Mouse (Mus musculus): ENCODE measurements around the gene Clic4. TPM values are rescaled to one million over a fixed set of nuclear protein-coding genes. Genes with fewer than 3 reads are reported as not detected.

Gene Clic4
- polyA plus RNA-seq, 1 experiment from 2014 or later: 194 TPM

- WGBS: 73% methylated on average over 4 of the region's 4 CpGs
- ATAC-seq (ENCODE audit: low FRiP score, low read depth): no peak
- Histone ChIP-seq H3K9ac (replicated peaks) (no peak overlapping the region), H3K27ac (replicated peaks) (no peak overlapping the region), H3K4me2 (replicated peaks) (no peak overlapping the region), H3K36me3 (no peaks in the 10 kb centered on the region), H3K27me3 (no peaks in the 10 kb centered on the region; the same call in 1 of the 2 replicates), H3K4me3 (no peak overlapping the region), H3K9me3 (no peaks in the 10 kb centered on the region), H3K4me1 (peaks cover 7% of the 10 kb centered on the region)
Measured at GRCm38 (mm10) chr4:135306533-135306932, 33.9 kb upstream of the Clic4 start.

GRCm38 (mm10) chr4:135302261-135302660, 29.6 kb upstream of the Clic4 start:
- no peak for ATAC-seq (ENCODE audit: low FRiP score, low read depth)
- Histone ChIP-seq H3K4me1 (peaks cover 9% of the 10 kb centered on the region), H3K9ac (replicated peaks) (no peak overlapping the region), H3K36me3 (no peaks in the 10 kb centered on the region), H3K4me3 (no peak overlapping the region), H3K4me2 (replicated peaks) (no peak overlapping the region), H3K9me3 (no peaks in the 10 kb centered on the region), H3K27ac (replicated peaks) (no peak overlapping the region), H3K27me3 (no peaks in the 10 kb centered on the region)
- WGBS: 88% methylated on average over 10 of the region's 10 CpGs

- H3K4me2 ChIP-seq (replicated peaks): no peak overlapping the region
- WGBS: 81% methylated on average over 3 of the region's 3 CpGs
- peaks cover 5% of the 10 kb centered on the region; the same call in 1 of the 2 replicates for H3K4me1 ChIP-seq
- H3K27me3 ChIP-seq: no peaks in the 10 kb centered on the region
- ATAC-seq (ENCODE audit: low FRiP score, low read depth): no peak
- H3K9ac ChIP-seq (replicated peaks): no peak overlapping the region
- H3K9me3 ChIP-seq: no peaks in the 10 kb centered on the region
- H3K4me3 ChIP-seq: no peak overlapping the region
- no peaks in the 10 kb centered on the region for H3K36me3 ChIP-seq
- H3K27ac ChIP-seq (replicated peaks): no peak overlapping the region
Measured at GRCm38 (mm10) chr4:135301166-135301565, 28.6 kb upstream of the Clic4 start.

GRCm38 (mm10) chr4:135300248-135301041, 27.8 kb upstream of the Clic4 start:
- H3K36me3 ChIP-seq: no peaks in the 10 kb centered on the region
- no peaks in the 10 kb centered on the region for H3K27me3 ChIP-seq
- WGBS: 92% methylated on average over 26 of the region's 26 CpGs
- ATAC-seq (ENCODE audit: low FRiP score, low read depth): no peak
- H3K4me2 ChIP-seq (replicated peaks): no peak overlapping the region
- no peak overlapping the region for H3K27ac ChIP-seq (replicated peaks)
- H3K9me3 ChIP-seq: no peaks in the 10 kb centered on the region
- peaks cover 5% of the 10 kb centered on the region; the same call in 1 of the 2 replicates for H3K4me1 ChIP-seq
- H3K9ac ChIP-seq (replicated peaks): no peak overlapping the region
- no peak overlapping the region for H3K4me3 ChIP-seq

GRCm38 (mm10) chr4:135298680-135299079, 26.1 kb upstream of the Clic4 start:
- H3K4me3 ChIP-seq: no peak overlapping the region
- ATAC-seq (ENCODE audit: low FRiP score, low read depth): no peak

GRCm38 (mm10) chr4:135297931-135298546, 25.4 kb upstream of the Clic4 start:
- no peak overlapping the region for H3K4me2 ChIP-seq (replicated peaks)

More at GRCm38 (mm10) chr4:135298680-135299079, 26.1 kb upstream of the Clic4 start:
- no peaks in the 10 kb centered on the region for H3K36me3 ChIP-seq
- no peaks in the 10 kb centered on the region for H3K9me3 ChIP-seq
- H3K4me2 ChIP-seq (replicated peaks): no peak overlapping the region
- no peak overlapping the region for H3K9ac ChIP-seq (replicated peaks)
- H3K4me1 ChIP-seq: peaks cover 5% of the 10 kb centered on the region; the same call in 1 of the 2 replicates
- no peak overlapping the region for H3K27ac ChIP-seq (replicated peaks)
- 90% methylated on average over 10 of the region's 10 CpGs for WGBS
- H3K27me3 ChIP-seq: no peaks in the 10 kb centered on the region

GRCm38 (mm10) chr4:135297146-135297545, 24.5 kb upstream of the Clic4 start:
- H3K4me2 ChIP-seq (replicated peaks): no peak overlapping the region
- ATAC-seq (ENCODE audit: low FRiP score, low read depth): no peak
- no peaks in the 10 kb centered on the region for H3K9me3 ChIP-seq
- no peaks in the 10 kb centered on the region for H3K36me3 ChIP-seq
- H3K27me3 ChIP-seq: no peaks in the 10 kb centered on the region
- peaks cover 11% of the 10 kb centered on the region for H3K4me1 ChIP-seq
- 91% methylated on average over 7 of the region's 7 CpGs for WGBS
- H3K9ac ChIP-seq (replicated peaks): no peak overlapping the region
- no peak overlapping the region for H3K4me3 ChIP-seq
- H3K27ac ChIP-seq (replicated peaks): no peak overlapping the region

More at GRCm38 (mm10) chr4:135297931-135298546, 25.4 kb upstream of the Clic4 start:
- H3K4me3 ChIP-seq: no peak overlapping the region
- peaks cover 5% of the 10 kb centered on the region; the same call in 1 of the 2 replicates for H3K4me1 ChIP-seq
- no peak overlapping the region for H3K27ac ChIP-seq (replicated peaks)
- no peaks in the 10 kb centered on the region for H3K36me3 ChIP-seq
- no peak for ATAC-seq (ENCODE audit: low FRiP score, low read depth)
- 75% methylated on average over 15 of the region's 15 CpGs for WGBS
- no peaks in the 10 kb centered on the region for H3K27me3 ChIP-seq
- H3K9me3 ChIP-seq: no peaks in the 10 kb centered on the region
- H3K9ac ChIP-seq (replicated peaks): no peak overlapping the region

GRCm38 (mm10) chr4:135296565-135296964, 24.0 kb upstream of the Clic4 start:
- H3K4me2 ChIP-seq (replicated peaks): no peak overlapping the region
- no peak for ATAC-seq (ENCODE audit: low FRiP score, low read depth)
- H3K27ac ChIP-seq (replicated peaks): no peak overlapping the region

GRCm38 (mm10) chr4:135293813-135294212, 21.2 kb upstream of the Clic4 start:
- Histone ChIP-seq H3K9me3 (no peaks in the 10 kb centered on the region), H3K4me1 (peaks cover 11% of the 10 kb centered on the region), H3K4me3 (no peak overlapping the region), H3K4me2 (replicated peaks) (no peak overlapping the region), H3K27ac (replicated peaks) (no peak overlapping the region), H3K9ac (replicated peaks) (no peak overlapping the region), H3K36me3 (no peaks in the 10 kb centered on the region), H3K27me3 (no peaks in the 10 kb centered on the region)
- WGBS: 91% methylated on average over 3 of the region's 3 CpGs
- no peak for ATAC-seq (ENCODE audit: low FRiP score, low read depth)

More at GRCm38 (mm10) chr4:135296565-135296964, 24.0 kb upstream of the Clic4 start:
- H3K27me3 ChIP-seq: no peaks in the 10 kb centered on the region
- H3K9me3 ChIP-seq: no peaks in the 10 kb centered on the region
- no peak overlapping the region for H3K4me3 ChIP-seq
- no peaks in the 10 kb centered on the region for H3K36me3 ChIP-seq
- H3K9ac ChIP-seq (replicated peaks): no peak overlapping the region
- peaks cover 11% of the 10 kb centered on the region for H3K4me1 ChIP-seq

- Histone ChIP-seq H3K27ac (replicated peaks) (no peak overlapping the region), H3K4me3 (no peak overlapping the region), H3K27me3 (no peaks in the 10 kb centered on the region), H3K4me1 (peaks cover 6% of the 10 kb centered on the region), H3K9me3 (no peaks in the 10 kb centered on the region), H3K4me2 (replicated peaks) (peak overlapping the region; percentile 15; the same call in 1 of the 2 replicates), H3K36me3 (no peaks in the 10 kb centered on the region), H3K9ac (replicated peaks) (0 out of 2 replicates have a peak overlapping the region, but pooled peaks have one; percentile 15)
- WGBS: 15% methylated on average over 12 of the region's 12 CpGs
- ATAC-seq (ENCODE audit: low FRiP score, low read depth): no peak
Measured at GRCm38 (mm10) chr4:135292477-135293089, 20.0 kb upstream of the Clic4 start.

GRCm38 (mm10) chr4:135291841-135292240, 19.2 kb upstream of the Clic4 start:
- H3K27ac ChIP-seq (replicated peaks): no peak overlapping the region
- H3K27me3 ChIP-seq: no peaks in the 10 kb centered on the region
- H3K4me3 ChIP-seq: no peak overlapping the region
- no peak overlapping the region for H3K4me2 ChIP-seq (replicated peaks)
- WGBS: 54% methylated on average over 6 of the region's 6 CpGs
- no peaks in the 10 kb centered on the region for H3K36me3 ChIP-seq
- no peaks in the 10 kb centered on the region for H3K9me3 ChIP-seq
- no peak overlapping the region; the same call in 1 of the 2 replicates for H3K9ac ChIP-seq (replicated peaks)
- H3K4me1 ChIP-seq: peaks cover 7% of the 10 kb centered on the region
- ATAC-seq (ENCODE audit: low FRiP score, low read depth): no peak

- Histone ChIP-seq H3K4me3 (no peak overlapping the region), H3K4me2 (replicated peaks) (no peak overlapping the region), H3K36me3 (no peaks in the 10 kb centered on the region), H3K9ac (replicated peaks) (no peak overlapping the region), H3K27me3 (no peaks in the 10 kb centered on the region; the same call in 1 of the 2 replicates), H3K9me3 (no peaks in the 10 kb centered on the region), H3K27ac (replicated peaks) (no peak overlapping the region), H3K4me1 (peaks cover 10% of the 10 kb centered on the region)
- 89% methylated on average over 8 of the region's 8 CpGs for WGBS
- no peak for ATAC-seq (ENCODE audit: low FRiP score, low read depth)
Measured at GRCm38 (mm10) chr4:135291199-135291598, 18.6 kb upstream of the Clic4 start.
